Mouse (Mus musculus) spleen, adult 10 weeks (tissue): ENCODE results near the gene Atp5k. TPM values are rescaled to one million over a fixed set of nuclear protein-coding genes. Genes with fewer than 3 reads are reported as not detected.

Experiments used
- polyA plus RNA-seq: library from polyadenylated mRNA; stranded (reverse); fragments of 350-450 nt; fragmentation: Illumina TruSeq; extraction: RNeasy Lipid Tissue Mini Kit (QIAGEN cat#74804); gene quantifications from one replicate; pipeline ENCODE4 v1.2.3, GENCODE M21; 2015; ENCODE audit warnings: low replicate concordance; ENCODE audit not compliant: insufficient read depth

The Atp5k gene
- polyA plus RNA-seq, result 237 TPM

GRCm38 (mm10) chr5:108433804-108434587, at the start of gene Atp5k:
Gene Atp5k (minus strand): TSS chr5:108434448.

GRCm38 (mm10) chr5:108461082-108462065, 27.1 kb upstream of the Atp5k start, which contains the start of gene Pcgf3:
Gene Pcgf3 (plus strand): TSS chr5:108461232.

GRCm38 (mm10) chr5:108448785-108449668, 14.8 kb upstream of the Atp5k start, which contains the start of gene Mfsd7a:
Gene Mfsd7a (minus strand): TSS chr5:108448891.

GRCm38 (mm10) chr5:108388201-108388600, 46.0 kb downstream of the Atp5k start, which contains the start of gene Pde6b:
Gene Pde6b (plus strand): TSS chr5:108388391.

Other genes with a start within 250 kb of the Atp5k start
- gene Dr1, start 165.6 kb downstream of the Atp5k start, polyA plus RNA-seq, result 65.8 TPM
- 6.3 TPM for gene Pigg, start 121.8 kb downstream of the Atp5k start, polyA plus RNA-seq
- not detected for gene Gm42517, start 66.5 kb downstream of the Atp5k start, polyA plus RNA-seq
- gene Pde6b, start 46.1 kb downstream of the Atp5k start, polyA plus RNA-seq, result not detected
- gene Mfsd7a, start 14.4 kb upstream of the Atp5k start, polyA plus RNA-seq, result 3.4 TPM
- gene Pcgf3, start 26.8 kb upstream of the Atp5k start, polyA plus RNA-seq, result 15.6 TPM
- not detected for gene Cplx1, start 115.6 kb upstream of the Atp5k start, polyA plus RNA-seq
- 91.9 TPM for gene Gak, start 195.3 kb upstream of the Atp5k start, polyA plus RNA-seq
- 30.0 TPM for gene Tmem175, start 195.3 kb upstream of the Atp5k start, polyA plus RNA-seq
- 22.7 TPM for gene Idua, start 225.9 kb upstream of the Atp5k start, polyA plus RNA-seq
- gene Dgkq, start 235.2 kb upstream of the Atp5k start, polyA plus RNA-seq, result 22.0 TPM
- 0.07 TPM for gene Slc26a1, start 241.1 kb upstream of the Atp5k start, polyA plus RNA-seq